Mouse (Mus musculus) splenic B cell, adult 2 months (primary cell): ENCODE data around the gene Ptpru.

Experiments
- DNase-seq: peaks from one replicate; pipeline ENCODE4 v3.0.0-alpha.2; 2011; ENCODE audit warnings: low read depth, low spot score
- H3K27me3 ChIP-seq: 2 replicates; pipeline ENCODE4 v1.6.1; 2012; ENCODE audit warnings: mild to moderate bottlenecking, low read length, moderate library complexity, mixed read lengths; ENCODE audit not compliant: control insufficient read depth, poor library complexity, insufficient read depth, severe bottlenecking
- H3K36me3 ChIP-seq: 2 replicates; pipeline ENCODE4 v1.6.1; 2012; ENCODE audit warnings: mild to moderate bottlenecking, low read length, moderate library complexity, mixed read lengths; ENCODE audit not compliant: control insufficient read depth, poor library complexity, insufficient read depth, severe bottlenecking

Gene Ptpru

GRCm38 (mm10) chr4:131781023-131781422 is 57.1 kb downstream of the Ptpru start:
- DNase-seq = no peak
- H3K36me3 ChIP-seq = no peaks in the 10 kb centered on the region
- H3K27me3 ChIP-seq = no peaks in the 10 kb centered on the region

DNA sequence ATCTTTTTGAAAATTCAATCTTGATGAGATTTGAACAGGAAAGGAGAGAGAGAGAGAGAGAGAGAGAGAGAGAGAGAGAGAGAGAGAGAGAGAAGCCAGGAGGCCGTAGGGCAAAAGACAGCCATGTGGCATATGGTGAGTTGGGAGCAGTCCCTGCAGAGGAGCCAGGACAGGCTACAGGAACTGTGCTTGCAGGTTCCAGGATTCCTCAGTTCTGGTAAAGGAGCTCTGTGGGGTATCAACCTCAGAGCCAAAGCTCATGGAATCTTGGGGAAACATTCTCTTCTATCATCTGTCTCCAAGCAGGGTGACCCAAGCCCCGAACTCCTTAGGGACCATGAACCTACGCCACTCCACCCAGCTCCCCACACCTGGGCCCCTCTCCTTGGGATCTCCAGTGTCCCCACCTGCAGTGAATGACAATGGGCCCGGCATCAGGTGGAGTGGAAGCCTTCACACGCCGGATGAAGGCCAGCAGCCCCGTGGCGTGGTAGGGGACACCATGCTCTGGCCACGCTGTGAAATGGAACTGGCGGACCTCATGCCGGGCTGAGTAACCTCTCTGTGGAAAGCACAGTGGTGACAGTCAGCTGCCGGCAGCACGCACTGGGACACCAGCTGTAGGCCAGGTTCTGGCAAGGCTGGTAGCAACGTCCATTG is 59.3 kb downstream of the Ptpru start:
- Histone ChIP-seq H3K36me3 (no peaks in the 10 kb centered on the region), H3K27me3 (no peaks in the 10 kb centered on the region)
- no peak for DNase-seq

GRCm38 (mm10) chr4:131771384-131771783 is 66.7 kb downstream of the Ptpru start:
- no peak for DNase-seq
- Histone ChIP-seq H3K36me3 (no peaks in the 10 kb centered on the region), H3K27me3 (no peaks in the 10 kb centered on the region)

DNA sequence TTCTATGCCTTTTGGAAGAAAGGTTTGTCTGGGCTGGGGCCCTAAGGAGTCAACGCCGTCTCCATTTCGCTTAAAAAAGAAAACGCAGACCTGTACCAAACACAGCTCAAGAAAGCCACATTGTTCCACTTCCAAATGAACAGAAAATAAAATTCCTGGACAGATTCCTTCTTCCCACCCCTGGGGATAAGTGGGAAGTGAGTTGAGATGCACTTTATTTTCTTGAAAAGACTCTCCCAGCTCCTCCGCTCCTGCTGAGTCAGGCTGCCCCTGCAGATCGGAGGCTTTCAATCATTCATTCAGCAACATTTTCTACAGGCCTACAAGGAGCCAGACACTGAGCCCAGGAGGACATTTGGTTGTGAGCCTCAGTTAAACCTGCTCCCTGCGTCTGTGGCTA is 74.2 kb downstream of the Ptpru start:
- no peak for DNase-seq
- no peaks in the 10 kb centered on the region for H3K36me3 ChIP-seq
- H3K27me3 ChIP-seq = no peaks in the 10 kb centered on the region; the same call in 1 of the 2 replicates

DNA sequence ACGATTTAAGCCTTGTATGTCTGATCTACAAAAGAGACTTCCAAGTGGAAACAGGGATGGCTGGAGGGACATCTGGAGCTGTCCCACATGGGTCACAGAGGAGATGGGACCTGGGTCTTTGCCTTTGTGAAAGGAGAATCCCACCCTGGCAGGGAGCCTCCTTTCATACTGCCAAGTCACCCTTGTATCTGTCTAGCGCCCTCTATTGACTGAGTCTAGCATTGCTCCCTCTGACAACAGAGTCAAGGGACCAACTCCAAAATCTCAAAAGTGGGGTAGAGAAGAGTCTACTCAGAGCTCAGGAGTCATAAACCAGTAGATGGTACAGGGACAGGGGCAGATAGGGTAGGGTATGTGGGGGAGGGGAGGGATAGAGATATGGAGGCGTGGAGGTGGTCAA is 74.6 kb downstream of the Ptpru start:
- no peaks in the 10 kb centered on the region; the same call in 1 of the 2 replicates for H3K27me3 ChIP-seq
- DNase-seq = peak; percentile 13
- no peaks in the 10 kb centered on the region for H3K36me3 ChIP-seq

GRCm38 (mm10) chr4:131762211-131762784 is 75.8 kb downstream of the Ptpru start:
- no peak for DNase-seq
- H3K27me3 ChIP-seq = no peaks in the 10 kb centered on the region; the same call in 1 of the 2 replicates
- H3K36me3 ChIP-seq = no peaks in the 10 kb centered on the region

GRCm38 (mm10) chr4:131752204-131752837 is 85.8 kb downstream of the Ptpru start:
- DNase-seq = no peak
- Histone ChIP-seq H3K27me3 (no peaks in the 10 kb centered on the region), H3K36me3 (no peaks in the 10 kb centered on the region)

- H3K36me3 ChIP-seq = no peaks in the 10 kb centered on the region
- H3K27me3 ChIP-seq = no peaks in the 10 kb centered on the region
- no peak for DNase-seq
Observed at GRCm38 (mm10) chr4:131751561-131751960, 86.5 kb downstream of the Ptpru start.

GRCm38 (mm10) chr4:131749802-131750201 is 88.3 kb downstream of the Ptpru start:
- no peaks in the 10 kb centered on the region for H3K27me3 ChIP-seq
- H3K36me3 ChIP-seq = no peaks in the 10 kb centered on the region
- DNase-seq = no peak

DNA sequence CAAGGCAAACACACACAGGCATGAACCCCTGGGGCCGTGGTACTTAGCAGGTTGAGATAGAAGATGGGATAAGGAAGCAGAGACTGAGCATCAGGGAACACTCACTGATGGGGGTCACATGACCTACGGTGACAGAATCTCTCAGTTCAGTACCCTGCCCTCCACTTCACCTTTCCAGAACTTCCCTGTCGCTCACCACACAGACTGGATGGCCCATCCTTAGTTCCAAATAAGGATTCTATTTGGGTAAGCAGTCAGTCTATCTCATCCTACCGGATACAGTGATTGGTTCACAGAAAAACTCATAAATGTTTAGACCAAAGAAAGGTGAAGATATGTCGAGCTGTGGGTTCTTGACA is 93.4 kb downstream of the Ptpru start:
- DNase-seq = no peak
- Histone ChIP-seq H3K27me3 (no peaks in the 10 kb centered on the region), H3K36me3 (no peaks in the 10 kb centered on the region)

DNA sequence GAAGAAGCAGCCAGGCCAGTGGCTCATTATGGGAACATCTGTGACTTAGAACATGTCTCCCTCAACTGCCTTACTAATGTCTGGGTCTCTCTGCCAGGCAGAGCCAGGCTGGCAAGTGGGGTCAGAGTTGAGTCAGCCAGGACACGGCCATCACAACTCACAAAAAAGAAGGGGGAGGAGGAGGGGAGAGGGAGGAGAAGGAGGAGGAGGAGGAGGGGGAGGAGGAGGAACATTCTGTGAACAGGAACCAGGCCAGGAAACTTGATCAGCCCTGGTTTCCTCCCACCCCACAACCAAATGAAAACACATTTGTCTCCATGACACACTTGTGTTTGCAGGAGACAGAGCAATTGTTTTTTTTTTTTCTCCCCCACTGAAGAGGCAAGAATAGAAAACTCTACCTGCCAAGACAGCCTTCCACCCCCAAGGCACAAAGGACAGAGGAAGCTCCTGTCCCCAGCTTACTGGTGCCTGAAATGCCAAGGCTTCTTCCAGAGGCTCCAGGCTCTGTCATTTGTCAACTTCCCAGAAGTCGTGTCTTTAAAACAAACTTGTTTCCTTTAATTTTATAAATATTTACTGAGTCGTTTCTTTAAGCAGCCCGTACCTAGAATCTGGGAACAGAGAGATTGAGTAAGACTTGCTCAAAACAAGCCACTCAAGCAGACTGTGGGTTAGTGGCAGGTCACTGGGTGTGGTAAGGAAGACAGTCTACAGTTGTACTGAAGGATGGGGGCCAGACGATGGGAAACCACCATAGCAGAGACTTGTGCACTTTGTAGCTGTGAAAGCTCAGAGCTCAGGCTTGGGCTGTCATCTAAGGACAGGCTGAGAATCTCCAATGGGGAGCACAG is 94.0 kb downstream of the Ptpru start:
- H3K27me3 ChIP-seq = no peaks in the 10 kb centered on the region
- H3K36me3 ChIP-seq = no peaks in the 10 kb centered on the region
- DNase-seq = no peak

DNA sequence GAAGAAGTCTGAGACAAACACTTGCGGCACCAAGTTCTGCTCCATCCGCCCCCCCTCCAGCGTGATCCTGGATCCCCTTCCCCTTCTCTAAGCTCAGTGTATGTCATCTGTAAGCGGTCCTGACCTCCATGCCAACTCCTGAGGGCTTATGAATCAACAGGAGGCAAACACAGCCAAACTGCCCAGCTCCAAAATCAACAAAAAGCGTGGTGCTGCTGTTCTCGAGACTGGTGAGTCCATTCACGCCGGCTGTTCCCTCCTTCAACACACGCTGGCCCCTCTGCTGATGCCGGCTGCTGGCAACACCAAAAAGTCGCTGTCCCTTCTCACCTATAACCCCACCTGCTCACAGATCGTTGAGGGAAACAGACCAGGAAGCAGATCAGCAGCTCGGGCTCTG is 95.1 kb downstream of the Ptpru start:
- DNase-seq = no peak
- Histone ChIP-seq H3K36me3 (no peaks in the 10 kb centered on the region), H3K27me3 (no peaks in the 10 kb centered on the region)

DNA sequence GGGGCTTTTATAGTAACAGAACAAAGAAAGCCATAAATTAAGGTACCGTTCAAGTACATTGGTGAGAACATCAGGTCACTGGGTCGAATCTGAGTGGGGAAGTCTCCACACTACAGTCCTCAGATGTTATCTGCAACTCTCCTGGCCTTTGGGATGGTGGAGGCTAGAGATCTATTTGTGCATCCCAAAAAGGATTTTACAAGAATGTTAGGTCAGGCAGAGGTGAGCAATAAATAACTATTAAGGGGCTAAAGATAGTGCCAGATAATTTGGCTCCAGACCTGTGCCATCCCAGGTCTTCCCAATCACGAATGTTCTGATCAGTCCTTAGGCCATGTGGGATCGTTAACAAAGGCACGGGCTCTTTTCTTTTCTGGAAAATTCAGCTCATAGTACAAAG is 97.5 kb downstream of the Ptpru start:
- DNase-seq = no peak
- no peaks in the 10 kb centered on the region for H3K27me3 ChIP-seq
- H3K36me3 ChIP-seq = no peaks in the 10 kb centered on the region

GRCm38 (mm10) chr4:131728628-131729027 is 109.5 kb downstream of the Ptpru start:
- no peaks in the 10 kb centered on the region for H3K36me3 ChIP-seq

More at GRCm38 (mm10) chr4:131728628-131729027, 109.5 kb downstream of the Ptpru start:
- no peaks in the 10 kb centered on the region for H3K27me3 ChIP-seq
- no peak for DNase-seq
